Mouse (Mus musculus): ENCODE results near the gene Fibcd1. TPM values are rescaled to one million over a fixed set of nuclear protein-coding genes. Genes with fewer than 3 reads are reported as not detected.
A peak's percentile ranks its signal among the peaks of the same experiment; 100 is the strongest.

Fibcd1 gene
- polyA plus RNA-seq, 1 experiment from 2014 or later: 3.2 TPM

DNA sequence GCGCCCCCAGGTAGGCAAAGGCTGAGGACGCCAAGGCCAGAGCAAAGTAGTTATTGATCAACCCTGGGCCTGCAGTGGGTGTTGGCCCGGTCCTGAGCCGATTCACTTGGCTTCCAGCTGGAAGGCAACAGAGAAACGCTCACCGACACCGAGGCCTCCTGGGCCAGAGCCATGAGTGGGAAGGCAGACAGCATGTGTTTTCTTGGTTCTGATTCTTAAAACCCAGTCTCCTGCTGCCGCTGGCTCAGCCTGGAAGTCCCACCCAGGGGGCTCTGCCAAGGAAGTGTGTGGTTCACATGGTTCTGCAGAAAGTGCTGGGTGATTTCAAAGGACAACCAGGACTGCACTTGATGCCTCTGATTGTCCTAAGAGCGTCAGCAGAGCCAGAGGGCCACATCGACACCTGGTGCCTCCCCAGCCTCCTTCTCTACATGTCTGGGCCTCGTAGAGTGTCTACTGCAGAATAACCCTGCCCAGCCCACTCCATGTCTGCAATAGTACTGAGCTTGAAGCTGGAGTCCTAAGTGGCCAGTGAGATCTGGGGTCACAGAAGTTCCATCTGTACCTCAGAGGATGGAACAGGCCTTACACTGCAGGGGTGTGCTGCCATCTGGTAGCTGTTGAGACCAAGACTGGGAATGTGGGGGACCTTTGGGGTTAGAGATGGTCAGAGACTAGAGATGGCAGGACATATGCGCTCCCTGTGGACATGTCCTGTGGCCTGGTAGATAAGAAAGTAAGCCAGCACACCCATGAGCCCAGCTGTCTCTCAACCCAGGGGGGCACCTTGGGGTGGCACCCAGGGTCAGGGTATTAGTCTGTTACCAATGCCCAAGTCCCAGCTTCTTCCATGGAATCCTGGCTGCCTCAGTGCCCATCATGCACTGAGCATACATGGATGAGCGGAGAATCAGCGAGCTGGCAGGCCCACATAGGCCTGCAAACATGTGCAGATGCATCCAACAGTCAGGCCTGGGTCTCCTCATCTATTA is 19.4 kb downstream of the Fibcd1 start:
- no peaks in the 10 kb centered on the region for H3K9me3 ChIP-seq
- H3K4me3 ChIP-seq: no peak overlapping the region
- no peaks in the 10 kb centered on the region for H3K27me3 ChIP-seq
- no peak for ATAC-seq (replicated peaks)
- peaks cover 63% of the 10 kb centered on the region for H3K4me1 ChIP-seq
- H3K36me3 ChIP-seq: no peaks in the 10 kb centered on the region
- H3K4me2 ChIP-seq (replicated peaks): no peak overlapping the region
- H3K9ac ChIP-seq (replicated peaks): no peak overlapping the region
- WGBS: 79% methylated on average over 14 of the region's 14 CpGs
- no peak overlapping the region for H3K27ac ChIP-seq (replicated peaks)

DNA sequence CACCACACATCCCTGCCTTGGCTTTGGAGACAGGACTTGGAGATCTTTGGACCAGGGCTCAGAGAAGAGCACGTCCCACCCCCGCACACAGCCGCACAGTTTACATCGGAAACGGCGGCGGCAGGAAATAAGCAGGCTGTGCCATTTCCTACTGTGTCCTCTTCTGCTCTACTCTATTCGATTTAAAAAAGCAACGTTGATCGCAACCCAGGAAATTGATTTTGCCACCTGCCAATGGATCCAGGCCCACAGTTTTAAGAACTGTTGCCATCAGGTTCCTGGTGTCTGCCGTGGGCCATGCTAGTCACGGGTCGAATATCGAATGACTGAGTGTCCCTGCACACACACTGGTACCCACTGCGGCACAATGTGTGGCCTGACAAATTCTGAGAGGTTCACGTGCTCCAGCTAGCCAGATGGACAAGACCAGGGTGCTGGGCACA is 20.3 kb downstream of the Fibcd1 start:
- 74% methylated on average over 16 of the region's 16 CpGs for WGBS
- no peak overlapping the region for H3K9ac ChIP-seq (replicated peaks)
- ATAC-seq (replicated peaks): no peak
- H3K4me1 ChIP-seq: peaks cover 63% of the 10 kb centered on the region
- no peak overlapping the region for H3K4me3 ChIP-seq
- no peak overlapping the region for H3K27ac ChIP-seq (replicated peaks)
- H3K9me3 ChIP-seq: no peaks in the 10 kb centered on the region
- H3K27me3 ChIP-seq: no peaks in the 10 kb centered on the region
- no peaks in the 10 kb centered on the region for H3K36me3 ChIP-seq
- H3K4me2 ChIP-seq (replicated peaks): no peak overlapping the region

DNA sequence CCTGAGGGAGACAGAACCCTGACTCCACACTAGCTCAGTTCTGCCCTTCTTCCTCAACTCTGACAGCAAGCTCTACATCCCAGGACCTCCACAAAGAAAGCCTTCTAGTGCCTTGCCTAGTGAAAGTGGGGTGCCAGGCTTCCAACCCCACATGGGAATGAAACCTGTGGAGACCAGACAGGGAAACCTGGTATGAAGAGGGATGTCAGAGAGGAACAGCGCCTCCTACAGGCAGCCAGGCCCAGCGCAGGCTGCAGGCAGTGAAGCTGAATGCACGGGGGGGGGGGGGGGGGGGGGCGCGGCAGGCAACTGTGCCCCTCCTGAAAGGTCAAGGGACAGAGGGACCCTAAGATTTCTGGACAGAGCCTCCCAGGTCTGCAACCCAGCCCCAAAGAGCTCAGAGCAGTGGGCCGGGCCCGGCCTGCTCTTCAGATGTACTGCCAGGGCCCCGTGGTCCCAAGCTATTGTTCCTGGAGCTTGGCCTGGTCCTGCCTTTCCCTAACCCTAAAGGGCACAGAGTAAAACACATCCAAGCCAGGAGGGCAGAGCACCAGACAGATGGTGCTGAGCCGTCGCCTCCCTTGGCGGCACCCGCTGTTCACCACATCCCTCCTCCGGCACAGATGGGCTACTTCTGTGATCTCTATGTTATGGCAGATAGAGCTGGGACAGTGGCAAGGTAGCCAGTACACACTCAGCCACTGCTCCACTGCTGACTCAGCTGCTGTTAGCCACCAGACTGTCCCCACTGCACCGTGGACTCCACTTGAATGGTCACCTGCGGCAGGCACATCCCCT is 21.7 kb downstream of the Fibcd1 start:
- Histone ChIP-seq H3K9ac (replicated peaks) (no peak overlapping the region), H3K27me3 (no peaks in the 10 kb centered on the region), H3K27ac (replicated peaks) (peak overlapping the region; percentile 31; the same call in 1 of the 2 replicates), H3K9me3 (no peaks in the 10 kb centered on the region), H3K4me2 (replicated peaks) (no peak overlapping the region), H3K36me3 (no peaks in the 10 kb centered on the region), H3K4me1 (peaks cover 63% of the 10 kb centered on the region), H3K4me3 (no peak overlapping the region)
- ATAC-seq (replicated peaks): no peak
- 59% methylated on average over 11 of the region's 15 CpGs for WGBS

DNA sequence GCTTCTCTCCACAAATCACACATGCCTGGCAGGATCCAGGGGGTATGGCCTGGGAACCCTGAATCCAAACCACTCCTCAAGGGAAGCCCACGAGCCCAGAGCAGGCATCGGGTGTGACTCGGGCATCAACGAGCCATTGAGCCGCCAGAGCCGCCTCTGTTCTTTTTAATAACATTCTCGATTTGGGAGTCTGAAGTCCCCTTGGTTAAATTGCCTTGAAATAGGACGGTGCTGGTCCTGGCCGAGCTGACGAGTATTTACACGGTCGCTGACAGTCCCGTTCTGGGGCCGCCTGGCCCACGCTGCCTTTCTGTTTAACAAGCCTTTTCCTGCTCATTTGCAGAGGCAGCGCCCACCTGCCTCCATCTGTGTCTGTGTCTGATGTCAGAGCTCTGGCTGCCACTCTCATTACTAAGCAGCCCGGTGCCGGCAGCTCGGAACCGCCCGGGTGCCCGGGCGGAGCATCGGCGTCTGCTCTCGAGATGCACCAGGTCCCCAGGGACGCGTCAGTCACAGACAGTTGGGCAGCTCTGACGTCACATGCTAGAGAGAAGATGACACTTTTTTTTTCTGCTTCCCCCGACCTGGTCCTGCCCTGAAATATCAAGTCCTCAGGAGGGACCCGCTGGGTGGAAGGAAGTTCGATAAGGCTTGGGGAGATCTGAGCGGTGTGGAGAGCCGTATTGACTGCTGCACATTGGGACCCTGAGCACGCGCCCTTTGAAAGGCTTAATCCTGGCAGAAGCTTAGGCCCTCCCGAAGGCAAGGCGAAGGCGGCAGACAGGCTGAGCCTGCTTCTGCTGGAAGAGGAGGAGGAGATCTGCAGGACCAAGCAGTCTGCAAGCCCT is 23.1 kb downstream of the Fibcd1 start:
- peak; percentile 56 for ATAC-seq (replicated peaks)
- H3K9ac ChIP-seq (replicated peaks): peak overlapping the region; percentile 28
- peak overlapping the region; percentile 26 for H3K4me3 ChIP-seq
- H3K27me3 ChIP-seq: no peaks in the 10 kb centered on the region
- 5% methylated on average over 39 of the region's 39 CpGs for WGBS
- no peaks in the 10 kb centered on the region for H3K36me3 ChIP-seq
- peaks cover 53% of the 10 kb centered on the region for H3K4me1 ChIP-seq
- H3K9me3 ChIP-seq: no peaks in the 10 kb centered on the region
- peak overlapping the region; percentile 31 for H3K27ac ChIP-seq (replicated peaks)
- peak overlapping the region; percentile 53 for H3K4me2 ChIP-seq (replicated peaks)

DNA sequence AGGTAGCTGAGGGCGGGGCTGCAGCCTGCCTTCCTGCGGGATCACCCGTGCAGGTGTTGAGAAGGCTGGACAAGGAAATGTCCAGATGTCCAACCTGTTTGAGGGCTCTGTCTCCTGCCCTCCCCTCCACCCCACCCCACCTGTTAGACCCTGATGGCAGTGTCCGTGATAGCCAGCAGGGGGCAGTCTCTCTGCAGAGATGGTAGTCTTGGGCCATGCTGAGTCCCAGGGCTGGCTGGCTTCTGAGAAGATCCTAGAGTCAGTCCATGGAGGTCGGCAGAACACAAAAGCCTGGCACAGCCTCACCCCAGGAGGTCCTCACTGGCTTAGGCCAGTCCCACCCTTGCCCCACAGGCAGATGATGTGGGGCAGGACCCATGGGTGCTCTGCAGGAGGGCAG is 30.4 kb downstream of the Fibcd1 start:
- H3K27me3 ChIP-seq: no peaks in the 10 kb centered on the region
- H3K36me3 ChIP-seq: no peaks in the 10 kb centered on the region
- no peak for ATAC-seq (replicated peaks)
- H3K9me3 ChIP-seq: no peaks in the 10 kb centered on the region
- no peak overlapping the region for H3K4me3 ChIP-seq
- H3K4me1 ChIP-seq: peaks cover 3% of the 10 kb centered on the region
- H3K9ac ChIP-seq (replicated peaks): no peak overlapping the region
- no peak overlapping the region for H3K4me2 ChIP-seq (replicated peaks)
- WGBS: 32% methylated on average over 5 of the region's 5 CpGs
- H3K27ac ChIP-seq (replicated peaks): no peak overlapping the region

DNA sequence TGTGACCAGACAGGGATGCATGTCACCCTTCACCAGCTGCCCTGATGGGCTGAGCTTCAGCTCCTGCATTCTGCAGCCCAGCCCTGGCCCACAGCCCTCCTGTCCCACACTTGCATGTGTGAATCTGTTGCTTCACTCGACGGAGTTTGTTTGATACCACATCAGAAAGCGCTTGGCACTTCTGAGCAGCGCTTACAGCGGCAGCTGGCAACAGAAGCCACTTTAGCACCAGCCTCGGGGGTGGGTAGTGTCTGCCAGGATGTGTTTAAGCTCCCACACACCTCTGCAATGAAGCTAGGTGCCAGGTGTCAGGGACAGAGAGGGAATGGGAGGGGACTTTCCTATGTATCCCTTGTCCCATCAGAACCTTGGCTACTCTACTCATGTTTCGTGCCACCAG is 31.1 kb downstream of the Fibcd1 start:
- no peak overlapping the region for H3K4me3 ChIP-seq
- WGBS: 69% methylated on average over 7 of the region's 7 CpGs
- no peaks in the 10 kb centered on the region for H3K27me3 ChIP-seq
- H3K36me3 ChIP-seq: no peaks in the 10 kb centered on the region
- peaks cover 9% of the 10 kb centered on the region for H3K4me1 ChIP-seq
- H3K27ac ChIP-seq (replicated peaks): no peak overlapping the region
- ATAC-seq (replicated peaks): no peak
- H3K9ac ChIP-seq (replicated peaks): no peak overlapping the region
- no peak overlapping the region for H3K4me2 ChIP-seq (replicated peaks)
- H3K9me3 ChIP-seq: no peaks in the 10 kb centered on the region

DNA sequence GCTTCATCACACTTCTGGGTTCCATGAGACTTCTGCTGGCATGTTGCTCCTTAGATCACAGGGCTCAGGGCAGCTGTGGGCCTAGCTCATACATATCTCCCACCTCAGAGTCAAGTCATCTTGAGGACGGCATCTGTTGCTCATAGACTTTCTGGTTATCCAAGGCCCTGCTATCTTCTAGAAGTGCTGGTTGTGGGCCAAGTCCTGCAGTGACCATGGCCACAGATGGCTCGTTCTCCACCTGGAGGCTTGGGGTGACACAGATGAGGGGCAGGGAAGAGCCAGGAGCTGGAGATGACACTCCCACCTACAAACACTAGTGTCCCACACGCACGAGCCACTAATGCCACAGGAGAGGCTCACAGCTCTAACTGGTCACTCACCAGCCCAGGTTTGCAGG is 32.2 kb downstream of the Fibcd1 start:
- H3K36me3 ChIP-seq: no peaks in the 10 kb centered on the region
- peaks cover 19% of the 10 kb centered on the region for H3K4me1 ChIP-seq
- no peaks in the 10 kb centered on the region for H3K9me3 ChIP-seq
- no peak for ATAC-seq (replicated peaks)
- 87% methylated on average over 4 of the region's 4 CpGs for WGBS
- no peak overlapping the region for H3K4me3 ChIP-seq
- no peak overlapping the region for H3K4me2 ChIP-seq (replicated peaks)
- no peaks in the 10 kb centered on the region for H3K27me3 ChIP-seq
- H3K27ac ChIP-seq (replicated peaks): no peak overlapping the region
- no peak overlapping the region for H3K9ac ChIP-seq (replicated peaks)

DNA sequence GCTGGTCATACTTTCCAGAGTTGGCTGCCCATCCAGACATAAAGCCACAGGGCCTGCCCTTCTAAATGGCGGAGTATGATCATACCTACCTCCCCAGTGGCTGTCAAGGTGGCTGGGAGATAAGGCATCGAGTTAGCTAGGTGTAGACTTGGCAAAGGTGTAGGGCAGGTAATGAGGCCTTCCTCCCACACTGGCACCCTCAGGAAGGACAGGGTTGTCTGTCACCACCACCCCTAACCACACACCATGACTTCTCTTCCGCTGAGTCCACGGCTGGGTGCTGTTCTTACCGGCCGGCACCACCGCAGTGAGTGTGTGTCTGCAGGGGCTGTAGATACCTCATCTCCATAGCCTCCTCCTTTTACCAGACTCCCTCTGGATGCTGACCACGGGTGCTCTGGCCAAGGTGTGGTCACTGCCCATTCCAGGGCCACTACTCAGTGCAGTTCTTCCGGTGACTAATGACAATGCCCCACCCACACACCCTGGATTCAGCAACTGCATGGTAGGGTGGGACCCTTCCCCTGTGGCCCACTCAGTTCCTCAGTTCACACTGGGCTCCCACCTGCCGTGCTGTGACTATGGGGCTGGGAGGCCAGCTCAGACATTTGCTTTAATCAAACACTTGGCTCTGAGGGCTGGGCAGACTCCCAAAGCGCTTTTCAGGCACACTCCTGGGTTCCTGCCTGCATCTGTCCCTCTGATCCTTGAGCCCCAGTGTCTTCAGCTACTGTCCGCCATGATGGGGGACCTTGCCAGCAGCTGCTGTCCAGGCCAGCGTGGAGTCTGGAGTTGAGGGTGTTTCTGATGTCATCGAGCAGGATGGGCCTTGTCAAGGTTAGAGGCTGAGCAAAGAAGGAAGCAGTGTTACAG is 34.5 kb downstream of the Fibcd1 start:
- Histone ChIP-seq H3K9ac (replicated peaks) (no peak overlapping the region), H3K27ac (replicated peaks) (no peak overlapping the region), H3K27me3 (no peaks in the 10 kb centered on the region), H3K4me1 (peaks cover 39% of the 10 kb centered on the region), H3K9me3 (no peaks in the 10 kb centered on the region), H3K4me2 (replicated peaks) (no peak overlapping the region), H3K36me3 (no peaks in the 10 kb centered on the region), H3K4me3 (no peak overlapping the region)
- ATAC-seq (replicated peaks): no peak
- 85% methylated on average over 14 of the region's 14 CpGs for WGBS

DNA sequence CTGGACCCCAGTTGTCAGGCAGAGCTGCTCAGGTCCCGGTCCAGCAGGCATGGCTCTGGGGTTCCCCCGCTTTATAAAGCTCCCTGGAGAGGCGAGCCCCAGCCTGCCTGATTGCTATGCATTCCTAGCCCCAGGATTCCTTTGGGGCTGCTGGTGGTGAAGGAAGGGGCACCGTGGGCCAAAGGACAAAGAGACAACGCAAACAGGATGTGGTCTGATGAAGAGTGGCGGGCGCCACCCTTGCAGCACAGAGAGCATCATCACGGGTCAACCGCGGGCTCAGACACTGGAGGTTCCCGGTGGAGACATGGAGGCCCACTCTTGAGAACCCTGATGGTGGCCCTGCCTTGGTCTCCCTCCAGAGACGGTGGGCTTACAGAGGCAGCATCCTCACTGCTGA is 35.4 kb downstream of the Fibcd1 start, which contains the start of gene Qrfp:
Gene Qrfp, minus strand, starts transcription at position 137 of the 400 bp plus-strand sequence.
- no peaks in the 10 kb centered on the region for H3K9me3 ChIP-seq
- H3K27me3 ChIP-seq: no peaks in the 10 kb centered on the region
- no peak within 1 kb of the TSS for H3K9ac ChIP-seq (replicated peaks)
- WGBS: 57% methylated on average over 12 of the region's 12 CpGs
- no peaks in the 10 kb centered on the region for H3K36me3 ChIP-seq
- peaks cover 47% of the 10 kb centered on the region for H3K4me1 ChIP-seq
- no peak within 1 kb of the TSS for H3K4me2 ChIP-seq (replicated peaks)
- H3K4me3 ChIP-seq: no peak within 1 kb of the TSS
- H3K27ac ChIP-seq (replicated peaks): no peak within 1 kb of the TSS
- no peak for ATAC-seq (replicated peaks)

DNA sequence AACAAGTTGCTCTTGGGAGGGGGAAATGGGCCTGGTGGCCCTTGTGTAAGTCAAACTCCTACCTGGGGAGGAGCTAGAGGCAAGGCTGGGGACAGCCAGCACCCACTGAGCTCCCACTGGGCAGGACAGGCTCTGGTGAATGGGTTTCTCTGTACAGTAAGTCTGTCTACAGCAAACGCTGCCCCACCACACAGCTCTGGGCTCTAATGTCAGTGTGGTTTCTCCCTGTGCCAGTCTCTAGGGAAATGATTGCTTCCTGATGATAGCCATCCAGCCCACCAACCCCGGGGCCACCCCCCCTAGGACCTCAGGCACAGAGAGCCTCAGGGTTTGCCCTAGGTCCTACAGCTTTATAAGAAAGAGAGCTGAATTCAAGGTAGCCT is 36.5 kb downstream of the Fibcd1 start:
- no peaks in the 10 kb centered on the region for H3K9me3 ChIP-seq
- H3K4me1 ChIP-seq: peaks cover 47% of the 10 kb centered on the region
- 45% methylated on average over 2 of the region's 2 CpGs for WGBS
- no peak overlapping the region for H3K9ac ChIP-seq (replicated peaks)
- H3K27ac ChIP-seq (replicated peaks): no peak overlapping the region
- H3K36me3 ChIP-seq: no peaks in the 10 kb centered on the region
- H3K27me3 ChIP-seq: no peaks in the 10 kb centered on the region
- ATAC-seq (replicated peaks): no peak
- H3K4me2 ChIP-seq (replicated peaks): no peak overlapping the region
- no peak overlapping the region for H3K4me3 ChIP-seq

Data from forebrain, embryonic 15.5 days (tissue).